Mouse (Mus musculus): ENCODE results near the gene Coq4. TPM values are rescaled to one million over a fixed set of nuclear protein-coding genes. Genes with fewer than 3 reads are reported as not detected.

Coq4 gene
- total and polyA plus RNA-seq, 3 experiments: 23.5 to 33.2 TPM; not detected in 1

- no peaks in the 10 kb centered on the region for H3K79me2 ChIP-seq (ENCODE audit: control insufficient read depth, insufficient read depth, low read length, poor library complexity)
- no peaks in the 10 kb centered on the region for H3K36me3 ChIP-seq (ENCODE audit: control insufficient read depth in 1 of 2, insufficient read depth in 2 of 2, low read length in 2 of 2)
- no peak overlapping the region for H3K27ac ChIP-seq (ENCODE audit: control insufficient read depth, low read depth, low read length)
- no peak overlapping the region for H3K9ac ChIP-seq (ENCODE audit: control insufficient read depth, low read depth, low read length, poor library complexity, severe bottlenecking)
- H3K9me3 ChIP-seq (replicated peaks; ENCODE audit: insufficient read depth, low read length): no peaks in the 10 kb centered on the region
- no peak overlapping the region for H3K4me3 ChIP-seq (ENCODE audit: control insufficient read depth in 1 of 2, insufficient read depth in 1 of 2, low read depth in 2 of 2, low read length in 2 of 2)
- H3K4me1 ChIP-seq (ENCODE audit: control insufficient read depth in 1 of 2, insufficient read depth in 2 of 2, low read length in 2 of 2): no peaks in the 10 kb centered on the region
- no peak for TF ChIP-seq CTCF (IDR thresholded peaks at IDR 0.05 in 2 of 3, conservative IDR thresholded peaks at IDR 0.05 in 1 of 3; ENCODE audit: control insufficient read depth in 1 of 3, insufficient read depth in 1 of 3, low read depth in 2 of 3, low read length in 3 of 3, poor library complexity in 1 of 3, severe bottlenecking in 1 of 3)
- no peak for TF ChIP-seq MYC (IDR thresholded peaks at IDR 0.05; ENCODE audit: low read depth, low read length)
- TF ChIP-seq TBP (IDR thresholded peaks at IDR 0.05; ENCODE audit: low read depth, low read length): no peak
- no peak for TF ChIP-seq RCOR1 (IDR thresholded peaks at IDR 0.05; ENCODE audit: low read depth, low read length)
- TF ChIP-seq POLR2AphosphoS5 (IDR thresholded peaks at IDR 0.05; ENCODE audit: borderline replicate concordance, low read depth, low read length): no peak
- TF ChIP-seq ELF1 (IDR thresholded peaks at IDR 0.05; ENCODE audit: low read depth, low read length): no peak
- TF ChIP-seq EP300 (IDR thresholded peaks at IDR 0.05; ENCODE audit: low read depth in 1 of 2, low read length in 2 of 2): no peak
- TF ChIP-seq CHD1 (IDR thresholded peaks at IDR 0.05; ENCODE audit: low read depth, low read length): no peak
- no peak for TF ChIP-seq NRF1 (IDR thresholded peaks at IDR 0.05; ENCODE audit: insufficient read depth, low read depth, low read length, poor library complexity, severe bottlenecking)
- TF ChIP-seq ZNF384 (IDR thresholded peaks at IDR 0.05; ENCODE audit: low read depth, low read length): no peak
- TF ChIP-seq MEF2A (IDR thresholded peaks at IDR 0.05; ENCODE audit: extremely low read depth, insufficient replicate concordance, low read depth, low read length, poor library complexity, severe bottlenecking): no peak
- no peak for TF ChIP-seq TCF12 (IDR thresholded peaks at IDR 0.05; ENCODE audit: low read depth, low read length)
- TF ChIP-seq MXI1 (IDR thresholded peaks at IDR 0.05; ENCODE audit: low read depth, low read length): no peak
- no peak for TF ChIP-seq KAT2A (conservative IDR thresholded peaks at IDR 0.05; ENCODE audit: low read depth, low read length)
- TF ChIP-seq SIN3A (IDR thresholded peaks at IDR 0.05; ENCODE audit: low read length): no peak
- no peak for TF ChIP-seq HCFC1 (IDR thresholded peaks at IDR 0.05; ENCODE audit: low read depth, low read length)
- TF ChIP-seq ZKSCAN1 (IDR thresholded peaks at IDR 0.05; ENCODE audit: low read depth, low read length): no peak
- TF ChIP-seq UBTF (IDR thresholded peaks at IDR 0.05; ENCODE audit: borderline replicate concordance, insufficient read depth, low read depth, low read length): no peak
- no peak for DNase-seq (ENCODE audit: low read depth, low spot score)
- H3K27me3 ChIP-seq (ENCODE audit: control insufficient read depth in 1 of 2, insufficient read depth in 2 of 2, low read length in 2 of 2): no peaks in the 10 kb centered on the region
These were observed 38.8 kb upstream of the Coq4 start for GRCm38 (mm10) chr2:29748499-29748898.

- Histone ChIP-seq H3K9me3 (replicated peaks; ENCODE audit: insufficient read depth, low read length) (no peaks in the 10 kb centered on the region), H3K9ac (ENCODE audit: control insufficient read depth, low read depth, low read length, poor library complexity, severe bottlenecking) (no peak within 1 kb of the TSS), H3K27ac (ENCODE audit: control insufficient read depth, low read depth, low read length) (no peak within 1 kb of the TSS), H3K27me3 (ENCODE audit: control insufficient read depth in 1 of 2, insufficient read depth in 2 of 2, low read length in 2 of 2) (no peaks in the 10 kb centered on the region), H3K4me1 (ENCODE audit: control insufficient read depth in 1 of 2, insufficient read depth in 2 of 2, low read length in 2 of 2) (no peaks in the 10 kb centered on the region), H3K79me2 (ENCODE audit: control insufficient read depth, insufficient read depth, low read length, poor library complexity) (no peaks in the 10 kb centered on the region), H3K36me3 (ENCODE audit: control insufficient read depth in 1 of 2, insufficient read depth in 2 of 2, low read length in 2 of 2) (no peaks in the 10 kb centered on the region), H3K4me3 (ENCODE audit: control insufficient read depth in 1 of 2, insufficient read depth in 1 of 2, low read depth in 2 of 2, low read length in 2 of 2) (no peak within 1 kb of the TSS)
- TF ChIP-seq ZNF384 (IDR thresholded peaks at IDR 0.05; ENCODE audit: low read depth, low read length) (no peak), ELF1 (IDR thresholded peaks at IDR 0.05; ENCODE audit: low read depth, low read length) (no peak), POLR2AphosphoS2 (IDR thresholded peaks at IDR 0.05; ENCODE audit: low read length) (no peak), TBP (IDR thresholded peaks at IDR 0.05; ENCODE audit: low read depth, low read length) (no peak), CHD2 (IDR thresholded peaks at IDR 0.05; ENCODE audit: low read length) (no peak), NELFE (IDR thresholded peaks at IDR 0.05; ENCODE audit: low read depth, low read length) (no peak), USF1 (IDR thresholded peaks at IDR 0.05; ENCODE audit: low read depth, low read length) (no peak), RCOR1 (IDR thresholded peaks at IDR 0.05; ENCODE audit: low read depth, low read length) (no peak), TCF12 (IDR thresholded peaks at IDR 0.05; ENCODE audit: low read depth, low read length) (no peak), TAL1 (IDR thresholded peaks at IDR 0.05; ENCODE audit: low read length) (no peak), MAX (IDR thresholded peaks at IDR 0.05; ENCODE audit: low read length) (no peak)
- DNase-seq (ENCODE audit: low read depth, low spot score): no peak
These were observed 35.8 kb upstream of the Coq4 start, which contains the start of gene Gm13420 for GRCm38 (mm10) chr2:29751497-29751896. Gm13420 (minus strand) TSS chr2:29751685.

Data from MEL (cell line).